Mouse (Mus musculus) myocyte (in vitro differentiated cells): ENCODE measurements at regions not wholly inside any gene's neighbourhood (a gene's known extent, or its start where the extent isn't known, plus 50 kb on each side); places are given as distances from the start of the nearest gene placed in this dataset.

Source experiments
- E2F4 ChIP-seq: IDR thresholded peaks from one replicate; pipeline ENCODE4 v1.6.1; 2011; ENCODE audit warnings: mild to moderate bottlenecking, control low read depth, moderate library complexity; ENCODE audit not compliant: insufficient read depth
- MAX ChIP-seq: IDR thresholded peaks from one replicate; pipeline ENCODE4 v1.6.1; 2011; ENCODE audit warnings: low read depth, mild to moderate bottlenecking, control low read depth
- MYOG ChIP-seq, 3 experiments: IDR thresholded peaks; one replicate each; pipeline ENCODE4 v1.6.1; 2011; ENCODE audit warnings: control low read depth in 2 of 3, low read depth in 2 of 3, mild to moderate bottlenecking in 2 of 3; ENCODE audit not compliant: insufficient read length in 2 of 3, control insufficient read depth in 1 of 3, insufficient read depth in 1 of 3
- POLR2A ChIP-seq: IDR thresholded peaks from one replicate; pipeline ENCODE4 v1.6.1; 2011; ENCODE audit warnings: low read depth, mild to moderate bottlenecking, control low read depth, moderate library complexity; ENCODE audit not compliant: insufficient read length
- POLR2AphosphoS2 ChIP-seq: IDR thresholded peaks from one replicate; pipeline ENCODE4 v1.6.1; 2011; ENCODE audit warnings: low read depth, control low read depth; ENCODE audit not compliant: insufficient read length
- SRF ChIP-seq: IDR thresholded peaks from one replicate; pipeline ENCODE4 v1.6.1; 2011; ENCODE audit warnings: low read depth; ENCODE audit not compliant: control insufficient read depth, insufficient read length
- TCF12 ChIP-seq: IDR thresholded peaks from one replicate; pipeline ENCODE4 v1.6.1; 2011; ENCODE audit warnings: mild to moderate bottlenecking, control low read depth; ENCODE audit not compliant: poor library complexity, insufficient read depth, severe bottlenecking
- TCF3 ChIP-seq: IDR thresholded peaks from one replicate; pipeline ENCODE4 v1.6.1; 2011; ENCODE audit warnings: low read depth, control low read depth; ENCODE audit not compliant: insufficient read length
- USF1 ChIP-seq: IDR thresholded peaks from one replicate; pipeline ENCODE4 v1.6.1; 2011; ENCODE audit warnings: low read depth, mild to moderate bottlenecking, control low read depth, moderate library complexity

DNA sequence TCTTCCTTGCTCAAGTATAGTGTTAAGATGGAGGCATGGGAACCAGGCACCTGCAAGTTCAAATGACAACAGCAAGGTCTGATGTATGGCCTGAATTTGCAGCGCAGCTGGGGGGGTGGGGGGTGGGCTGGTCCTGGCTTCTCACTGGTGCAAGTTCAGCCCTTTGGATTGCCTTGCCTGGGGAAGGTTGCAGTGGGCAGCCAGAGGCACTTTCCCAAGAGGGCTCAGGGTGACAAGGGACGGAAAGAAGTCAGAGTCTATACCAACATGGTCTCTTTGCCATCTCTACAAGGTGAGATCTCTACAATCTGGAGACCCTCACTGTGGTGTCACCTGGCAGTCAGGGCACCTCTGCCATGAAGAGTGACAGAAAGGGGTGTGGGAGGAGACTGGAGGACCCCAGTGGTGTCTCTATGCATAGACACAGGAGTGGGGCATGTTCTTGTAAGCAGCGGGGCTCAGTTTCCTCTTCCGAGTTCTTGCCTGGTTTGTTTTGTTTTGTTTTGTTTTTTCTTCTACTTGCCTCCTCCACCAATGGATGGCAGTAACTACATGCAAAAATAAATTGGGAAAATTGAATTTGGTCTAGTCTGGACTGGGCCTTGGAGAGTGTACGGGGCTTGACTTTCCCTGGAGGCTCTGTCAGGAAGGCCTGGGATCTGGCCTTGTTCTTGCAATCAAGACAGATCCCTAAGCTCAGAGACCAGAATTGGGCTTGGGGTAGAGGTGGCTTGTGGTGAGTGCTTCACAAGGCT lies 284.4 kb upstream of the Cnr1 start:
- TF ChIP-seq POLR2A (no peak), POLR2AphosphoS2 (no peak), E2F4 (no peak), MAX (no peak), USF1 (no peak), TCF3 (no peak), MYOG (IDR thresholded peaks at IDR 0.05; ENCODE audit: control insufficient read depth in 1 of 3, insufficient read depth in 1 of 3, insufficient read length in 2 of 3, low read depth in 2 of 3) (no peak), TCF12 (no peak), SRF (no peak)
